Mouse (Mus musculus) kidney, adult 2 months (tissue): Measurements from ENCODE around the gene Tceal6.
"Not testable (repeated sequence)": the region's sequence is repeated elsewhere in the genome, so short reads cannot be mapped to it uniquely, and the experiment has no call there.

Experiments
- CTCF ChIP-seq: fragments of 200-500 bp; conservative IDR thresholded peaks from 2 replicates; pipeline ENCODE4 v1.5.1; 2011; ENCODE audit warnings: low read depth, mild to moderate bottlenecking, control low read depth, low read length, moderate library complexity, mixed read lengths; ENCODE audit not compliant: insufficient read depth, insufficient read length
- POLR2A ChIP-seq: fragments of 200-500 bp; IDR thresholded peaks from one replicate; pipeline ENCODE4 v1.6.1; 2011; ENCODE audit warnings: low read depth, low read length, control low read depth

- not testable (repeated sequence) for TF ChIP-seq CTCF, POLR2A
Observed at GRCm38 (mm10) chrX:135188661-135189060, 21.8 kb downstream of the Tceal6 start.
